Mouse (Mus musculus): ENCODE measurements around the gene Hmbs. TPM values are rescaled to one million over a fixed set of nuclear protein-coding genes. Genes with fewer than 3 reads are reported as not detected.
"Not testable (repeated sequence)": the region's sequence is repeated elsewhere in the genome, so short reads cannot be mapped to it uniquely, and the experiment has no call there.

Gene Hmbs
- total and polyA plus RNA-seq, 3 experiments: 65.1 to 74.0 (median 73.7) TPM

- peak; percentile 94 for TF ChIP-seq POLR2A (IDR thresholded peaks at IDR 0.05; ENCODE audit: low read depth, low read length)
- no peak for TF ChIP-seq JUN (IDR thresholded peaks at IDR 0.05; ENCODE audit: insufficient read depth, low read depth, low read length)
- TF ChIP-seq MEF2A (IDR thresholded peaks at IDR 0.05; ENCODE audit: borderline replicate concordance, low read depth, low read length): peak; percentile 12; the same call in 1 of the 2 replicates
- no peak for TF ChIP-seq MYC (IDR thresholded peaks at IDR 0.05; ENCODE audit: low read depth, low read length)
- no peak for TF ChIP-seq RAD21 (IDR thresholded peaks at IDR 0.05; ENCODE audit: low read depth, low read length)
- peak; percentile 93; the same call in 1 of the 2 replicates for TF ChIP-seq E2F4 (IDR thresholded peaks at IDR 0.05; ENCODE audit: insufficient replicate concordance, low read depth, low read length)
- TF ChIP-seq ELF1 (IDR thresholded peaks at IDR 0.05; ENCODE audit: low read depth, low read length): peak; percentile 98
- TF ChIP-seq SMC3 (IDR thresholded peaks at IDR 0.05; ENCODE audit: low read depth, low read length): no peak
Observed at GRCm38 (mm10) chr9:44305466-44306079, 38.5 kb downstream of the Hmbs start, which contains the start of gene Hinfp (continued).

GRCm38 (mm10) chr9:44300001-44300400 is 44.0 kb downstream of the Hmbs start:
- in situ Hi-C loops (cut with MboI; ENCODE audit: low pct_ligation_motif_present, low pct_unique_long_range_greater_than_20kb, low sequenced_read_pairs); H3K4me3 ChIP-seq (replicated peaks in 1 of 3; ENCODE audit: low read depth in 2 of 3, low read length in 2 of 3, poor library complexity in 1 of 3): not testable (repeated sequence)
- H3K36me3 ChIP-seq (replicated peaks in 1 of 2; ENCODE audit: control insufficient read depth in 1 of 2, insufficient read depth in 1 of 2, low read length in 1 of 2): peaks cover 55 to 76% of the 10 kb centered on the region in 2 experiments

GRCm38 (mm10) chr9:44292490-44292889 is 51.5 kb downstream of the Hmbs start:
- Histone ChIP-seq H3K4me2 (ENCODE audit: insufficient read depth, low read depth, poor library complexity, severe bottlenecking) (no peak overlapping the region), H3K9ac (ENCODE audit: insufficient read depth, low read depth) (no peak overlapping the region)
- no peak for TF ChIP-seq TCF12 (IDR thresholded peaks at IDR 0.05; ENCODE audit: low read depth, low read length)
- no peak for TF ChIP-seq E2F4 (IDR thresholded peaks at IDR 0.05; ENCODE audit: insufficient replicate concordance, low read depth, low read length)
- no peak for TF ChIP-seq KAT2A (IDR thresholded peaks at IDR 0.05; ENCODE audit: insufficient replicate concordance, low read length)
- TF ChIP-seq USF2 (conservative IDR thresholded peaks at IDR 0.05; ENCODE audit: low read depth, low read length): no peak
- TF ChIP-seq JUN (IDR thresholded peaks at IDR 0.05; ENCODE audit: insufficient read depth, low read depth, low read length): no peak
- TF ChIP-seq NELFE (IDR thresholded peaks at IDR 0.05; ENCODE audit: low read depth, low read length): no peak
- TF ChIP-seq JUND (conservative IDR thresholded peaks at IDR 0.05; ENCODE audit: low read depth, low read length): no peak
- no peak for TF ChIP-seq MXI1 (IDR thresholded peaks at IDR 0.05; ENCODE audit: low read depth, low read length)
- no peak for TF ChIP-seq POLR2AphosphoS2 (IDR thresholded peaks at IDR 0.05; ENCODE audit: low read depth, low read length)
- no peak for TF ChIP-seq ETS1 (conservative IDR thresholded peaks at IDR 0.05; ENCODE audit: low read depth, low read length)
- TF ChIP-seq MAX (IDR thresholded peaks at IDR 0.05; ENCODE audit: low read length): no peak
- TF ChIP-seq RAD21 (IDR thresholded peaks at IDR 0.05; ENCODE audit: low read depth, low read length): peak; percentile 75
- TF ChIP-seq ZNF384 (IDR thresholded peaks at IDR 0.05; ENCODE audit: low read depth, low read length): no peak
- TF ChIP-seq SMC3 (IDR thresholded peaks at IDR 0.05; ENCODE audit: low read depth, low read length): peak; percentile 85
- no peak for TF ChIP-seq USF1 (IDR thresholded peaks at IDR 0.05; ENCODE audit: low read depth, low read length)
- TF ChIP-seq CHD1 (IDR thresholded peaks at IDR 0.05; ENCODE audit: low read depth, low read length): no peak
- no peak for TF ChIP-seq RCOR1 (conservative IDR thresholded peaks at IDR 0.05; ENCODE audit: low read depth, low read length)
- TF ChIP-seq IRF4 (IDR thresholded peaks at IDR 0.05; ENCODE audit: low read depth, low read length): no peak
- no peak for TF ChIP-seq NRF1 (IDR thresholded peaks at IDR 0.05; ENCODE audit: low read depth, low read length)
- TF ChIP-seq MAZ (IDR thresholded peaks at IDR 0.05; ENCODE audit: low read depth, low read length): no peak
- TF ChIP-seq TBP (conservative IDR thresholded peaks at IDR 0.05; ENCODE audit: low read depth, low read length): no peak
- no peak for TF ChIP-seq ZKSCAN1 (IDR thresholded peaks at IDR 0.05; ENCODE audit: borderline replicate concordance, low read depth, low read length)
- TF ChIP-seq MEF2A (IDR thresholded peaks at IDR 0.05; ENCODE audit: borderline replicate concordance, low read depth, low read length): no peak
- no peak for TF ChIP-seq EP300 (IDR thresholded peaks at IDR 0.05; ENCODE audit: low read length)
- TF ChIP-seq ZMIZ1 (IDR thresholded peaks at IDR 0.05; ENCODE audit: low read depth, low read length): no peak
- no peak for TF ChIP-seq HCFC1 (IDR thresholded peaks at IDR 0.05; ENCODE audit: low read depth, low read length)

More at GRCm38 (mm10) chr9:44300001-44300400, 44.0 kb downstream of the Hmbs start:
- H3K4me2 ChIP-seq (ENCODE audit: insufficient read depth, low read depth, poor library complexity, severe bottlenecking); H3K9ac ChIP-seq (ENCODE audit: insufficient read depth, low read depth); H3K27me3 ChIP-seq (replicated peaks); H3K27ac ChIP-seq (ENCODE audit: insufficient read depth, low read depth); H3K9me3 ChIP-seq (replicated peaks; ENCODE audit: low read length); dilution Hi-C loops (cut with MboI; ENCODE audit: extremely low pct_ligation_motif_present, extremely low pct_unique_long_range_greater_than_20kb, low sequenced_read_pairs); DNase-seq (ENCODE audit: extremely low read depth): not testable (repeated sequence)
- H3K4me1 ChIP-seq (ENCODE audit: control insufficient read depth in 1 of 2, insufficient read depth in 2 of 2): peaks cover 3 to 13% of the 10 kb centered on the region in 2 experiments; a peak in 3 of 4 replicates
- peaks cover 23% of the 10 kb centered on the region for H3K79me2 ChIP-seq (replicated peaks; ENCODE audit: control insufficient read depth, extremely low read depth, insufficient read depth, poor library complexity, severe bottlenecking)

More at GRCm38 (mm10) chr9:44292490-44292889, 51.5 kb downstream of the Hmbs start:
- Histone ChIP-seq H3K4me1 (ENCODE audit: control insufficient read depth in 1 of 2, insufficient read depth in 2 of 2) (no peaks in the 10 kb centered on the region), H3K79me2 (replicated peaks; ENCODE audit: control insufficient read depth, extremely low read depth, insufficient read depth, poor library complexity, severe bottlenecking) (no peaks in the 10 kb centered on the region), H3K27ac (ENCODE audit: insufficient read depth, low read depth) (no peak overlapping the region), H3K9me3 (replicated peaks; ENCODE audit: low read length) (peaks cover 6% of the 10 kb centered on the region), H3K4me3 (replicated peaks in 1 of 3; ENCODE audit: low read depth in 2 of 3, low read length in 2 of 3, poor library complexity in 1 of 3) (no peak overlapping the region), H3K36me3 (replicated peaks in 1 of 2; ENCODE audit: control insufficient read depth in 1 of 2, insufficient read depth in 1 of 2, low read length in 1 of 2) (peaks cover 48 to 87% of the 10 kb centered on the region in 2 experiments), H3K27me3 (replicated peaks) (no peaks in the 10 kb centered on the region)
- DNase-seq (ENCODE audit: extremely low read depth): peak; percentile 49
- dilution Hi-C loops (cut with MboI; ENCODE audit: extremely low pct_ligation_motif_present, extremely low pct_unique_long_range_greater_than_20kb, low sequenced_read_pairs) (no loop called here), in situ Hi-C loops (cut with MboI; ENCODE audit: low pct_ligation_motif_present, low pct_unique_long_range_greater_than_20kb, low sequenced_read_pairs) (loop anchor here (5.0 kb wide), 1 partner anchor 50 kb away; the partner anchor contains the start of gene Hmbs)

Data from CH12.LX (cell line).